Mouse (Mus musculus) hindbrain, embryonic 12.5 days (tissue): ENCODE measurements around the gene Celf6. TPM values are rescaled to one million over a fixed set of nuclear protein-coding genes. Genes with fewer than 3 reads are reported as not detected.

Experiments
- ATAC-seq: fragments of 200-750 bp; cut with Nextera tagmentation; 2 replicates; pipeline ENCODE4 v1.8.0; 2017; ENCODE audit warnings: moderate TSS enrichment; ENCODE audit not compliant: low FRiP score
- H3K27ac ChIP-seq: fragments of 300-500 bp; sonication (generic); 2 replicates; pipeline ENCODE4 v1.5.1; 2016; ENCODE audit warnings: mild to moderate bottlenecking
- H3K27me3 ChIP-seq: fragments of 300-500 bp; sonication (generic); 2 replicates; pipeline ENCODE4 v1.6.1; 2016; ENCODE audit warnings: mild to moderate bottlenecking
- H3K36me3 ChIP-seq: fragments of 300-500 bp; sonication (generic); 2 replicates; pipeline ENCODE4 v1.6.1; 2016; ENCODE audit warnings: mild to moderate bottlenecking
- H3K4me1 ChIP-seq: fragments of 300-500 bp; sonication (generic); 2 replicates; pipeline ENCODE4 v1.6.1; 2016
- H3K4me2 ChIP-seq: fragments of 300-500 bp; sonication (generic); replicated peaks from 2 replicates; pipeline ENCODE4 v1.6.1; 2016; ENCODE audit warnings: mild to moderate bottlenecking
- H3K4me3 ChIP-seq: fragments of 300-500 bp; sonication (generic); 2 replicates; pipeline ENCODE4 v1.5.1; 2016; ENCODE audit warnings: mild to moderate bottlenecking
- H3K9ac ChIP-seq: fragments of 300-500 bp; sonication (generic); 2 replicates; pipeline ENCODE4 v1.6.1; 2016; ENCODE audit warnings: mild to moderate bottlenecking, moderate library complexity
- H3K9me3 ChIP-seq: fragments of 300-500 bp; sonication (generic); replicated peaks from 2 replicates; pipeline ENCODE4 v1.6.1; 2016; ENCODE audit warnings: mild to moderate bottlenecking
- WGBS: fragments of 180-500 bp; shearing (Covaris S2); methylation state at CpG from one replicate; pipeline ENCODE4 v1.1.7; 2016; 5-methylcytosine and 5-hydroxymethylcytosine counted together
- polyA plus RNA-seq: library from polyadenylated mRNA; unstranded; fragments of >200 nt; fragmentation: Nextera tagmentation; extraction: Ambion mirVana; gene quantifications from 2 replicates; pipeline ENCODE4 v1.2.1, GENCODE M21; 2016

Gene Celf6
- polyA plus RNA-seq, 1 experiment from 2014 or later: 21.5 TPM

- peak overlapping the region; percentile 6; the same call in 1 of the 2 replicates for H3K4me3 ChIP-seq
- H3K27me3 ChIP-seq: peaks cover 15% of the 10 kb centered on the region
- H3K9ac ChIP-seq: peak overlapping the region; percentile 37; the same call in 1 of the 2 replicates
- peak overlapping the region; percentile 72 for H3K27ac ChIP-seq
- H3K36me3 ChIP-seq: no peaks in the 10 kb centered on the region
- H3K4me1 ChIP-seq: peaks cover 18% of the 10 kb centered on the region
- WGBS: 29% methylated on average over 12 of the region's 12 CpGs
- H3K9me3 ChIP-seq: no peaks in the 10 kb centered on the region
- peak; percentile 83 for ATAC-seq
- peak overlapping the region; percentile 41 for H3K4me2 ChIP-seq
Observed at GRCm38 (mm10) chr9:59588710-59589671, 11.3 kb downstream of the Celf6 start.

GRCm38 (mm10) chr9:59589703-59590439 is 12.2 kb downstream of the Celf6 start:
- Histone ChIP-seq H3K4me3 (no peak overlapping the region), H3K9ac (no peak overlapping the region), H3K4me2 (peak overlapping the region; percentile 41; the same call in 1 of the 2 replicates), H3K9me3 (no peaks in the 10 kb centered on the region), H3K27ac (no peak overlapping the region), H3K4me1 (peaks cover 18% of the 10 kb centered on the region), H3K36me3 (no peaks in the 10 kb centered on the region), H3K27me3 (peaks cover 15% of the 10 kb centered on the region)
- ATAC-seq: no peak
- 78% methylated on average over 10 of the region's 10 CpGs for WGBS

GRCm38 (mm10) chr9:59601661-59602060 is 23.9 kb downstream of the Celf6 start:
- H3K36me3 ChIP-seq: no peaks in the 10 kb centered on the region
- H3K9me3 ChIP-seq: no peaks in the 10 kb centered on the region
- H3K27ac ChIP-seq: no peak overlapping the region
- 83% methylated on average over 8 of the region's 8 CpGs for WGBS
- H3K4me2 ChIP-seq: no peak overlapping the region
- peaks cover 23% of the 10 kb centered on the region for H3K27me3 ChIP-seq
- ATAC-seq: no peak
- H3K4me3 ChIP-seq: no peak overlapping the region
- 0 out of 2 replicates have a peak, but pooled peaks cover 3% of the 10 kb centered on the region for H3K4me1 ChIP-seq
- no peak overlapping the region for H3K9ac ChIP-seq

GRCm38 (mm10) chr9:59605967-59606366 is 28.2 kb downstream of the Celf6 start:
- Histone ChIP-seq H3K4me1 (0 out of 2 replicates have a peak, but pooled peaks cover 3% of the 10 kb centered on the region), H3K9ac (no peak overlapping the region), H3K4me3 (no peak overlapping the region), H3K36me3 (no peaks in the 10 kb centered on the region), H3K27me3 (peaks cover 21% of the 10 kb centered on the region), H3K4me2 (no peak overlapping the region), H3K9me3 (no peaks in the 10 kb centered on the region), H3K27ac (no peak overlapping the region)
- ATAC-seq: no peak
- 66% methylated on average over 6 of the region's 6 CpGs for WGBS

- Histone ChIP-seq H3K4me1 (no peaks in the 10 kb centered on the region), H3K4me3 (no peak overlapping the region), H3K27ac (no peak overlapping the region), H3K36me3 (no peaks in the 10 kb centered on the region), H3K9me3 (no peaks in the 10 kb centered on the region), H3K9ac (no peak overlapping the region), H3K4me2 (no peak overlapping the region), H3K27me3 (no peaks in the 10 kb centered on the region)
- ATAC-seq: no peak
- WGBS: 85% methylated on average over 2 of the region's 2 CpGs
Observed at GRCm38 (mm10) chr9:59610950-59611349, 33.2 kb downstream of the Celf6 start.

GRCm38 (mm10) chr9:59615797-59616196 is 38.1 kb downstream of the Celf6 start:
- Histone ChIP-seq H3K4me2 (no peak overlapping the region), H3K4me3 (no peak overlapping the region), H3K27me3 (no peaks in the 10 kb centered on the region), H3K36me3 (no peaks in the 10 kb centered on the region), H3K27ac (no peak overlapping the region), H3K9ac (no peak overlapping the region), H3K9me3 (no peaks in the 10 kb centered on the region), H3K4me1 (peaks cover 12% of the 10 kb centered on the region)
- no peak for ATAC-seq
- 91% methylated on average over 2 of the region's 2 CpGs for WGBS

GRCm38 (mm10) chr9:59616622-59617306 is 39.0 kb downstream of the Celf6 start, which contains the start of gene Parp6:
Gene Parp6, plus strand, starts transcription at chr9:59617284.
- no peaks in the 10 kb centered on the region for H3K9me3 ChIP-seq
- H3K27ac ChIP-seq: peak within 1 kb of the TSS; percentile 95
- peak within 1 kb of the TSS; percentile 70 for H3K4me2 ChIP-seq
- H3K36me3 ChIP-seq: 0 out of 2 replicates have a peak, but pooled peaks cover under 1% of the 10 kb centered on the region
- peaks cover 12% of the 10 kb centered on the region for H3K4me1 ChIP-seq
- peak within 1 kb of the TSS; percentile 91 for H3K4me3 ChIP-seq
- no peaks in the 10 kb centered on the region for H3K27me3 ChIP-seq
- 1% methylated on average over 25 of the region's 36 CpGs for WGBS
- peak; percentile 98 for ATAC-seq
- peak within 1 kb of the TSS; percentile 90 for H3K9ac ChIP-seq

GRCm38 (mm10) chr9:59617307-59617973 is 39.7 kb downstream of the Celf6 start:
- H3K9me3 ChIP-seq: no peaks in the 10 kb centered on the region
- peak overlapping the region; percentile 91 for H3K4me3 ChIP-seq
- H3K27me3 ChIP-seq: no peaks in the 10 kb centered on the region
- WGBS: under 1% methylated on average over 49 of the region's 58 CpGs
- peak overlapping the region; percentile 90 for H3K9ac ChIP-seq
- H3K36me3 ChIP-seq: peaks cover 7% of the 10 kb centered on the region
- peak; percentile 77 for ATAC-seq
- H3K27ac ChIP-seq: peak overlapping the region; percentile 95
- peaks cover 12% of the 10 kb centered on the region for H3K4me1 ChIP-seq
- peak overlapping the region; percentile 70 for H3K4me2 ChIP-seq

GRCm38 (mm10) chr9:59638372-59638771 is 60.7 kb downstream of the Celf6 start:
- no peaks in the 10 kb centered on the region for H3K9me3 ChIP-seq
- no peak overlapping the region for H3K27ac ChIP-seq
- 100% methylated on average over 1 of the region's 1 CpGs for WGBS
- H3K4me1 ChIP-seq: no peaks in the 10 kb centered on the region
- H3K4me3 ChIP-seq: no peak overlapping the region
- H3K4me2 ChIP-seq: no peak overlapping the region
- peaks cover 81% of the 10 kb centered on the region for H3K36me3 ChIP-seq
- no peak overlapping the region for H3K9ac ChIP-seq
- no peaks in the 10 kb centered on the region for H3K27me3 ChIP-seq
- no peak for ATAC-seq

GRCm38 (mm10) chr9:59639936-59640335 is 62.2 kb downstream of the Celf6 start:
- Histone ChIP-seq H3K36me3 (peaks cover 71% of the 10 kb centered on the region), H3K4me1 (no peaks in the 10 kb centered on the region), H3K27ac (no peak overlapping the region), H3K4me3 (no peak overlapping the region), H3K9me3 (no peaks in the 10 kb centered on the region), H3K27me3 (no peaks in the 10 kb centered on the region), H3K9ac (no peak overlapping the region), H3K4me2 (no peak overlapping the region)
- WGBS: 93% methylated on average over 4 of the region's 4 CpGs
- no peak for ATAC-seq

- 87% methylated on average over 2 of the region's 2 CpGs for WGBS
- Histone ChIP-seq H3K27me3 (no peaks in the 10 kb centered on the region), H3K9ac (no peak overlapping the region), H3K36me3 (peaks cover 64% of the 10 kb centered on the region), H3K27ac (no peak overlapping the region), H3K4me3 (no peak overlapping the region), H3K4me1 (no peaks in the 10 kb centered on the region), H3K9me3 (no peaks in the 10 kb centered on the region), H3K4me2 (no peak overlapping the region)
- ATAC-seq: no peak
Observed at GRCm38 (mm10) chr9:59641320-59641719, 63.6 kb downstream of the Celf6 start.
